Mouse (Mus musculus) A20 (cell line): ENCODE data around the gene Olfr1289.

ENCODE experiments used
- DNase-seq: peaks from one replicate; pipeline ENCODE4 v3.0.0-alpha.2; 2011; ENCODE audit warnings: low read depth, low spot score

The Olfr1289 gene

GRCm38 (mm10) chr2:111480519-111480918 is at the start of gene Olfr1289:
Gene Olfr1289, plus strand, starts transcription at chr2:111480819.
- no peak for DNase-seq

- no peak for DNase-seq
Observed at GRCm38 (mm10) chr2:111448842-111449241, 31.8 kb upstream of the Olfr1289 start, which contains the start of gene Olfr1287. Gene Olfr1287, plus strand, starts transcription at chr2:111449142.

GRCm38 (mm10) chr2:111473801-111474200 is 6.8 kb upstream of the Olfr1289 start, which contains the start of gene Olfr1288:
Gene Olfr1288, plus strand, starts transcription at chr2:111474101.
- no peak for DNase-seq

GRCm38 (mm10) chr2:111493729-111494128 is 13.1 kb downstream of the Olfr1289 start, which contains the start of gene Olfr1290:
Gene Olfr1290, minus strand, starts transcription at chr2:111493829.
- no peak for DNase-seq

GRCm38 (mm10) chr2:111496880-111497279 is 16.3 kb downstream of the Olfr1289 start, which contains the start of gene Olfr1291-ps1:
Gene Olfr1291-ps1, plus strand, starts transcription at chr2:111497180.
- DNase-seq = no peak

GRCm38 (mm10) chr2:111517451-111517850 is 36.8 kb downstream of the Olfr1289 start:
- no peak for DNase-seq

GRCm38 (mm10) chr2:111524903-111525302 is 44.3 kb downstream of the Olfr1289 start, which contains the start of gene Olfr1293-ps:
Gene Olfr1293-ps, plus strand, starts transcription at chr2:111525203.
- no peak for DNase-seq
